Mouse (Mus musculus): ENCODE data around the gene Olfr522.
"Not testable (repeated sequence)": the region's sequence is repeated elsewhere in the genome, so short reads cannot be mapped to it uniquely, and the experiment has no call there.

The Olfr522 gene

DNA sequence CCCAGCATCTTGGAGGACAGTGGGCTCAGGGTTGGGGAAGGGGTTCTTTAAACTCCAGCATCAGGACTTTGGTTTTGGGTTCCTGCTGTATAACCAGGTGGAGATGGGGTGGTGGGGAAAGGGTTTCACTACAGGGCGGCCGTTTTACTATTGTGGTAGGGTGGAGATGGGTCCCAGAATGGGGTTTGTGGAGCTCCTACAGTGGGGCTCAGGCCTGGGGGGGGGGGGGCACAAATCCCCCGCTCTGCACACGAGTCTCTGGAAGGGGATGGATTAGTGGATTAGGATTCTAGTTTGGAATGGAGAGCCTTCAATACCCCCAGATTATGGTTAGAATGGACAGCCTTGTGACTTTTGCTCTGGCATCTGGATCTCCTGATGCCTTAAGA, 10.7 kb downstream of the Olfr522 start:
- Histone ChIP-seq H3K4me1 (replicated peaks; ENCODE audit: low read depth, low read length) (peaks cover 25% of the 10 kb centered on the region), H3K4me3 (replicated peaks; ENCODE audit: low read length) (peak overlapping the region; percentile 76), H3K36me3 (ENCODE audit: insufficient read depth, low read length) (peaks cover 25% of the 10 kb centered on the region), H3K9me3 (ENCODE audit: low read length) (no peaks in the 10 kb centered on the region), H3K27me3 (ENCODE audit: insufficient read depth, low read length) (peaks cover 59% of the 10 kb centered on the region)
- no peak for TF ChIP-seq NANOG (IDR thresholded peaks at IDR 0.05; ENCODE audit: borderline replicate concordance, low read length)

DNA sequence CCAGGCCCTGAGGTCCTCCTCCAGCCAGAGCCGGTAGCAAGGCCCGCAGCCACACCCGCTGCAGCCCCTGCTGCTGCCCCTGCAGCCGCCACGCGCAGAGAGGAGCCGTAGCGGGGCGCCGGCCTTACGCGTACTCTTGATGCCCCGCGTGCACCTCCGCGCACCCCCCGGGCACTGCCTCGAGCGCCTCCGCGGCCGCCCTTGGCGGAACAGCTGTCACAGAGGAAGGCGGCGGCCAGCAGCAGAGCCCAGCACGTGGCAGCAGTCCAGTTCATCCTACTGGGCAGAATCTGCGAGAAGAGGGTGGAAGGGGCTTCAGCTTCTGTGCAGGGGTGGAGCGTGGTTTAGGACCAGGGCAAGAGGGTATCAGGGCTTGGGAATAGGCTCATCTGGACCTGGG, 11.2 kb downstream of the Olfr522 start:
- H3K4me3 ChIP-seq (replicated peaks; ENCODE audit: low read length), result peak overlapping the region; percentile 76
- H3K27me3 ChIP-seq (ENCODE audit: insufficient read depth, low read length), result peaks cover 55% of the 10 kb centered on the region
- peaks cover 25% of the 10 kb centered on the region for H3K4me1 ChIP-seq (replicated peaks; ENCODE audit: low read depth, low read length)
- H3K9me3 ChIP-seq (ENCODE audit: low read length), result no peaks in the 10 kb centered on the region
- H3K36me3 ChIP-seq (ENCODE audit: insufficient read depth, low read length), result peaks cover 27% of the 10 kb centered on the region
- TF ChIP-seq POU5F1 (IDR thresholded peaks at IDR 0.05; ENCODE audit: borderline replicate concordance, low read length) (no peak), CTCF (conservative IDR thresholded peaks at IDR 0.05; ENCODE audit: low read length) (no peak), NANOG (IDR thresholded peaks at IDR 0.05; ENCODE audit: borderline replicate concordance, low read length) (no peak)

DNA sequence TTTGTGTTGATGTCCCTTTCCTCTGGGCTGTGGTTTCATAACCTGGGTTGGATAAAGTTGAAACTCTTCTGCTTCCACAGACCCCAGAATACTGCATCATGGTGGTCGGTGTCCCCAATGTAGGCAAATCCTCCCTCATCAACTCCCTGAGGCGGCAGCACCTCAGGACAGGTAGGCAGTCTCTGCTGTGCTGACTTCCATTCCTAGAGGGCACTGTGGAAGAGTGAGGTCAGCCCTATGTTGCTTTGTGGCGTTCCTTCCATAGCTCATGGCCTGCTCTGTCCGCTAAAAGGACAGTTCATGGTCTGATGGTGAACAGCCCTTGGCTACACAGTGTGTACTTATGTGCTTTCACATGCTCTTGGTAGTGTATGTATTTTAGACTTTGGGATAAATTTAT, 20.0 kb downstream of the Olfr522 start:
- H3K27me3 ChIP-seq (ENCODE audit: insufficient read depth, low read length), result no peaks in the 10 kb centered on the region
- no peaks in the 10 kb centered on the region for H3K9me3 ChIP-seq (ENCODE audit: low read length)
- TF ChIP-seq CTCF (conservative IDR thresholded peaks at IDR 0.05; ENCODE audit: low read length) (no peak), POU5F1 (IDR thresholded peaks at IDR 0.05; ENCODE audit: borderline replicate concordance, low read length) (no peak), NANOG (IDR thresholded peaks at IDR 0.05; ENCODE audit: borderline replicate concordance, low read length) (no peak)
- H3K36me3 ChIP-seq (ENCODE audit: insufficient read depth, low read length), result peaks cover 70% of the 10 kb centered on the region
- H3K4me3 ChIP-seq (replicated peaks; ENCODE audit: low read length), result no peak overlapping the region
- H3K4me1 ChIP-seq (replicated peaks; ENCODE audit: low read depth, low read length), result peaks cover 3% of the 10 kb centered on the region; the same call in 1 of the 2 replicates

DNA sequence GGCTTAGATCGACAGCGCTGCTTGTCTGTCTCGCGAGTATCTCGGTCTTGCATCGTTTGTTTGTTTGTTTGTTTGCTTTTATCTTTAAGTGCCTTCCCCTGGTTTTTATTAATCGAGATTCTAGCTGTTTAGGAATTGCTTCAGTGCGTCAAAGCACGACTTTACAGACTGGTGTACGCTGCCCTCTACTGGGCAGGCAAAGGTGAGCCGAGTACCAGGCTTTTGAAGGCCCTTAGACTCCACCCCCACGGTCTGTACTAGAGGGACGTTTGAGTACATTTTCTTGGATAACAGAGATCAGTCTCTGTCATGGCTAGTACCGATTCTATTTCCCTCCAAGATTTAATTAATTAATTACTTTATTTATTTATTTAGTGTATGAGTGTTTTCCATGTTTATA, 23.2 kb downstream of the Olfr522 start:
- Histone ChIP-seq H3K27me3 (ENCODE audit: insufficient read depth, low read length) (no peaks in the 10 kb centered on the region), H3K36me3 (ENCODE audit: insufficient read depth, low read length) (peaks cover 45% of the 10 kb centered on the region), H3K4me1 (replicated peaks; ENCODE audit: low read depth, low read length) (peaks cover 16% of the 10 kb centered on the region), H3K9me3 (ENCODE audit: low read length) (no peaks in the 10 kb centered on the region), H3K4me3 (replicated peaks; ENCODE audit: low read length) (no peak overlapping the region)
- TF ChIP-seq POU5F1 (IDR thresholded peaks at IDR 0.05; ENCODE audit: borderline replicate concordance, low read length), result no peak
- TF ChIP-seq CTCF (conservative IDR thresholded peaks at IDR 0.05; ENCODE audit: low read length), result peak; percentile 67

DNA sequence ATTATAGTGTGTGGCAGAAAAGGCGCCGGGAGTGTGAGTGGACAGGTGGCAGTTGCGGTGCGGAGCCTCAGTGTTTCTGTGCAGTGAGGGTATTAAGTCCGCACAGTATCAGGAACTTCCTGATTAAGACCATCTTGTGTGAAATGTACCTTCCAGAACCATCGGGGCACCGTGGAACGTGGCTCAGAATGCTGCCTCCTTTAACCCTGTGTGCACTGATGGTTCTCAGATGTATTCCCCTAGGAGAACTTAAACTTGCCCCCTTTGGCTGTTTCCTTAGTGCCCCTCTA, 26.6 kb downstream of the Olfr522 start:
- peaks cover 45% of the 10 kb centered on the region for H3K36me3 ChIP-seq (ENCODE audit: insufficient read depth, low read length)

DNA sequence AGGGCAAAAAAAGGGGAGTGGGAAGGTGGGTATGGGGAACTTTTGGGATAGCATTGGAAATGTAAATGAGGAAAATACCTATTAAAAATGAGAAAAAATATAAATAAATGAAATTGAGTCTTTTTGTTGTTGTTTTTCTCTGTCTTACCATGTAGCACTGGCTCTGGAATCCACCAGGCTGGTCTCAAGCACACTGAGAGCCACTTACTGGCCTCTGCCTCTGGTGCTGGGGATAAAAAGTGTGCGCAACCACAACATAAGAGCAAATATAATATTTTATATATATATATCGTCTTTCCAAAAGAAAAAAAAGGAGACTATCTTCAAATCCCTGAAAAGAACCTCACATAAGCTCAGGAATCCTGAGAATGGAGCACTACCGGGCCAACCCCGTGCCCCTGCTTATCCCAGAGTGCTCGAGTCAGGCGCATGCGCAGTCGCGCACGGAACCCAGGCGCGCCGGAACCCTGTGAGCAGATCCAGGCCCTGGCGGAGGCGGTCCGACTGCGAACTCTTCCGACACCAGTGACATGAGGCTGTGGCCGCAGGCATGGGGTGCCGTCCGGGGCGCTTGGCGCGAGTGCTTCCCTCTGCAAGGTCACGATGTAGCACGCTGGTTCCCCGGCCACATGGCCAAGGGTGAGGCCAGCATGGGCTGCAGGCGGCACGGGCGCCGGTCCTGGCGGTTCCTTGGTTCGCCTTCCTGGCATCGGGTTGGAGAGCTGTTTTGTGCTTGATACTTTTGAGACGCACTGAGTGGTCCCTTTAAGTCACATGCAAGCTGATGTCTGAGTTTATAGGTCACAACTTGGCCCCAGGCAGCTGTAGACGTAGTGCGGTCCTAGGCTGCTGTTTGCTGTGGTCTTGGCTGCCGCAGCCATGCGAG, 27.2 kb downstream of the Olfr522 start, which contains the start of gene Mtg1:
Gene Mtg1 (plus strand): TSS at position 430 of the 886 bp plus-strand sequence.
- peaks cover 16% of the 10 kb centered on the region for H3K4me1 ChIP-seq (replicated peaks; ENCODE audit: low read depth, low read length)
- no peaks in the 10 kb centered on the region for H3K9me3 ChIP-seq (ENCODE audit: low read length)
- TF ChIP-seq CTCF (conservative IDR thresholded peaks at IDR 0.05; ENCODE audit: low read length) (no peak), NANOG (IDR thresholded peaks at IDR 0.05; ENCODE audit: borderline replicate concordance, low read length) (no peak), POU5F1 (IDR thresholded peaks at IDR 0.05; ENCODE audit: borderline replicate concordance, low read length) (no peak)
- peak within 1 kb of the TSS; percentile 91 for H3K4me3 ChIP-seq (replicated peaks; ENCODE audit: low read length)
- no peaks in the 10 kb centered on the region for H3K27me3 ChIP-seq (ENCODE audit: insufficient read depth, low read length)
- H3K36me3 ChIP-seq (ENCODE audit: insufficient read depth, low read length), result peaks cover 51% of the 10 kb centered on the region

More for the DNA sequence above, 26.6 kb downstream of the Olfr522 start:
- TF ChIP-seq NANOG (IDR thresholded peaks at IDR 0.05; ENCODE audit: borderline replicate concordance, low read length) (no peak), POU5F1 (IDR thresholded peaks at IDR 0.05; ENCODE audit: borderline replicate concordance, low read length) (no peak)
- peak overlapping the region; percentile 91 for H3K4me3 ChIP-seq (replicated peaks; ENCODE audit: low read length)
- no peaks in the 10 kb centered on the region for H3K9me3 ChIP-seq (ENCODE audit: low read length)
- no peaks in the 10 kb centered on the region for H3K27me3 ChIP-seq (ENCODE audit: insufficient read depth, low read length)
- peaks cover 16% of the 10 kb centered on the region for H3K4me1 ChIP-seq (replicated peaks; ENCODE audit: low read depth, low read length)

DNA sequence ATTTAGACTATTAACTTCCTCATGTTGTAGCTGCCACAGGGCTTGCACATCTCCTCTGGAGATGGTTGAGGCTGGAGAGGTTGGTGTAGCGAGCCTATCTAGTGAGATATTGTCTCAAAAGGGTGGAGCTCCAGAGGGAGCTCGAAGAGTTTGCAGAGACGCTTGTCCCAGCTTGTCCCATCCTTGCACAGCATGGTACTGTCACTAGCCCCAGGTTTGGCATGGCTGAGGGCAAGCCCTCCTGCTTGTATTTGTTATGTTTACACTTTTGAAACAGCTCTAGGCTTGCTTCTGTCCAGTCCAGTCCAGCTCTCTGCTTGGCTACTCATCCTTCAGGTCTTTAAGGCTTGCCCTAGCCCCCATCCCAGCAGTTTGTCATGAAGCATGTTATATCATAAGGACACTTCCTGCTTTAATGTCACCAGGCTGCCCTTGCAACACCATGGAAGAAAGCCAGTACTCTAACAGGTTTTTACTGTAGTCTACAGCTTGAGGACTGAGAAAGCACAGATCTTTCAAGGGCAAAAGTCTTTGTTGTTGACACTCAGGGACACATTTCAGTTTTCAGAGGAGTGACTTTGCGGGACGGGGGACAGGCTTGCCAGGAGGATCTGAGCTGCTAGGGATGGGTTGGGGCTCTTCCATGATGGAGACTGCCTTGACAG, 29.3 kb downstream of the Olfr522 start:
- Histone ChIP-seq H3K9me3 (ENCODE audit: low read length) (no peaks in the 10 kb centered on the region), H3K4me1 (replicated peaks; ENCODE audit: low read depth, low read length) (peaks cover 13% of the 10 kb centered on the region), H3K27me3 (ENCODE audit: insufficient read depth, low read length) (no peaks in the 10 kb centered on the region), H3K4me3 (replicated peaks; ENCODE audit: low read length) (no peak overlapping the region), H3K36me3 (ENCODE audit: insufficient read depth, low read length) (peaks cover 62% of the 10 kb centered on the region)
- TF ChIP-seq POU5F1 (IDR thresholded peaks at IDR 0.05; ENCODE audit: borderline replicate concordance, low read length) (no peak), NANOG (IDR thresholded peaks at IDR 0.05; ENCODE audit: borderline replicate concordance, low read length) (no peak), CTCF (conservative IDR thresholded peaks at IDR 0.05; ENCODE audit: low read length) (no peak)

DNA sequence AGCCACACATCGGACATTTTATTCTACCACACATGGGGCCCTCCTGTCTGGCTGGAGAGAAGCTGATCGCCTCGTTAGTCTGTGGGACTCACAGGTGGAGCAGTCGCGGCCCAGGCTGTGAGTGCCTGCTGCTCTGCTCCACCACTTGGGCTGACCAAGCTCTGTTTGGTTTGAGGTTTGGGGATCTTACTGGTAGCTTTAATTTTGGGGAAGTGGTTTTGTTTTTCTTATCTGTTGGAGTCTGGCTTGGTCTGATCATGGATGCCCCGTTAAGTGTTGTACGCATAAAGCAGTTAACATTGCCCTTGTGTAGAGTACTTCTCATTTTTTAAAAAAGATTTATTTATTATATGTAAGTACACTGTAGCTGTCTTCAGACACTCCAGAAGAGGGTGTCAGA, 30.5 kb downstream of the Olfr522 start:
- H3K27me3 ChIP-seq (ENCODE audit: insufficient read depth, low read length), result not testable (repeated sequence)

DNA sequence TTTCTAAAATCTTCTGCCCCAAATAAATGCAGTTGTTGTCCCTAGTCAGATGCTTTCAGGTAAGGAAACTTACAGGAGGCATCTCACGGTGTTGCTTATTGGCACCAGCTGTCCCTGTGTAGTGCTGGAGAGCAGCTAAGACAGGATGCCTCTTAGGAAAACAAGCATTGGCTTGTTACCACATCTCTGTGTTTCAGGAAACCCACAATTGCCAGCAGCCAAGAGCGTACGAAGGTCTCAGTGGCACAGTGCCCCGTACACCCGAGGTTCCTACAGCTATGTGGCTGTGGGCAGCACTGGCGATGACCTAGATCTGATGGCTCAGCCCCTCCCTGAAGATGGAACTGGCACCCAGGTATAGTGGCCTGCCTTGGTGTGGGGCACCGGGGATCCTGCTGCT, 32.4 kb downstream of the Olfr522 start:
- H3K36me3 ChIP-seq (ENCODE audit: insufficient read depth, low read length), result peaks cover 81% of the 10 kb centered on the region
- H3K4me3 ChIP-seq (replicated peaks; ENCODE audit: low read length); H3K27me3 ChIP-seq (ENCODE audit: insufficient read depth, low read length); H3K4me1 ChIP-seq (replicated peaks; ENCODE audit: low read depth, low read length); H3K9me3 ChIP-seq (ENCODE audit: low read length): not testable (repeated sequence)

More for the DNA sequence above, 30.5 kb downstream of the Olfr522 start:
- not testable (repeated sequence) for H3K4me3 ChIP-seq (replicated peaks; ENCODE audit: low read length); H3K9me3 ChIP-seq (ENCODE audit: low read length)
- H3K36me3 ChIP-seq (ENCODE audit: insufficient read depth, low read length), result peaks cover 62% of the 10 kb centered on the region
- H3K4me1 ChIP-seq (replicated peaks; ENCODE audit: low read depth, low read length), result peaks cover 13% of the 10 kb centered on the region

All from E14TG2a.4 (cell line).